Mouse (Mus musculus) brain, embryonic 14.5 days (tissue): Measurements from ENCODE around the gene Hhipl2.

ENCODE experiments used
- CTCF ChIP-seq: fragments of 200-500 bp; IDR thresholded peaks from 2 replicates; pipeline ENCODE4 v1.5.1; 2012; ENCODE audit warnings: inconsistent platforms, mild to moderate bottlenecking, moderate library complexity, borderline replicate concordance; ENCODE audit not compliant: insufficient read depth, insufficient read length; ENCODE audit errors: extremely low read depth
- POLR2A ChIP-seq: fragments of 200-500 bp; IDR thresholded peaks from 2 replicates; pipeline ENCODE4 v1.6.1; 2012; ENCODE audit warnings: mild to moderate bottlenecking, inconsistent platforms, borderline replicate concordance; ENCODE audit not compliant: poor library complexity, insufficient read depth, insufficient read length, severe bottlenecking; ENCODE audit errors: extremely low read depth

DNA sequence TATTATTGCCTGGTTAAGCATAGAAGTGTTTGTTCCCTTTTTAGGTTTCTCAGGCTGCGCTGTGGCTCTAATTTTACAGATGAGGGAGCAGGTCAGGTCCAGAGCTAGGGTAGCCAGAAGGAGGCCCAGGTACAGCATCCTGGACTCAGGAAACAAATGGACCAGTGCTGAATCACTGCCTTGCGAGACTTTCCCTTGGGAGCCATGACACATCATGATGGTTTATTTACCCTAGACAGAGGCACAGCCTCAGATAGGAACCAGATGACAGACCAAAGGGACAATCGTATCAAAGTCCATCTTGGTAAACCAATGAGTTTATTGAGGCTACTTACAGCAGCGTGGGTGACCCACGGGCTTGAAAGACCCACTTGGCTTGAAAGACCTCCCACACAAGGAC, 36.2 kb upstream of the Hhipl2 start:
- TF ChIP-seq POLR2A: no peak
- TF ChIP-seq CTCF: no peak
